Mouse (Mus musculus) activated CD4-positive, CD25-positive, alpha-beta regulatory T cell (primary cell): ENCODE data around the gene Robo2. TPM values are rescaled to one million over a fixed set of nuclear protein-coding genes. Genes with fewer than 3 reads are reported as not detected.

ENCODE experiments used
- polyA plus RNA-seq, 2 experiments: library from polyadenylated mRNA; unstranded; fragments of 100-300 nt; shearing (Covaris generic); gene quantifications; one replicate each; pipeline ENCODE4 v1.2.1; 2017

The Robo2 gene
- polyA plus RNA-seq = 1 to 10 TPM in 1 of 2 experiments, not detected in 1; 2.3 TPM

DNA sequence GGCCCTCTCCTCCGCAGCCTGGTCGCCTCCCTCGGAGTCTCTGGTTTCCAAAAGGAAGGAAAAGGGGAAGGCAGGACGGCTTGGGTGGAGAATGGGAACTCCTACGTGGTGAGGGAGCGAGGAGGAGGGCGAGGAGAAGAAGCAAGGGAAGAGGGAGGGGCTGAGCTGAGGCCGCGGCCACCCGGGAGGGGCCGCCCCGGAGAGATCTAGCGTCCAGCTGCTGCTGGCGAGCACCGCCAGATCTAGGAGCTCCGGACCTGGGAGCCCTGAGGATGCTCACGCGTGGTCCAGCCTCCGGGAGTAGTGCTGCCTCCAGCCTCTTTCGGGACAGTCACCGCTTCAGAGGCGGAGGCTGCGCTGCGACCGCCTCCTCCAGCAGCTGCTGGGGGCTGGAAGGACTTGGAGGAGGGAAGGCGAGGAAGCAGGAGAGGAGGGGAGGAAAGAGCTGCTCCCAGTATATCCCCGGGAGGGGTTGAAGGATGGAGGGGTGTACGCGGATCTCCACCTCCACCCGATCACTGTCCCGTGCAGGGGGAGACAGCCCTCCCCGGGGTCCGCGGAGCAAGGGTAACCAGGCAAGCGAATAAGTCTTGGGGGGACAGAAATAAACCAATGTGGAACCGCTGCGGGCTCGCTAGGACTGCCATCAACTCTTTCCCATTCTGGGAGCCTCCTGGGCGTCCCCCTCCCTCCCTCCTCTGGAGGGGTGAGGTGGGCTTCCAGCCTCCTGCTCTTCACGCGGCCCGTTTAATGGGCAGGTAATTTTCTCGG, at the start of gene Robo2:
Gene Robo2, minus strand, starts transcription at position 345 of the 771 bp plus-strand sequence.

